In genomic region chr9:8459084-8459571, GRCm38 (mm10) we compare ENCODE assay signal across 28 mouse cellular contexts.
DNase-seq lines count a peak whose midpoint lies in the region; ATAC-seq lines count a peak whose summit lies in the region.
"Had no signal": no experiment of that assay in that cellular context is flagged by ENCODE, and none has a peak within 500 bp of the region (broad histone marks: within the 10 kb centered on the region; RNA-seq: fewer than 3 reads in every experiment).

No protein-coding gene starts in this region.

- no peaks in the 10 kb centered on the region for H3K36me3 ChIP-seq in midbrain, embryonic 11.5 days (ENCODE audit: control insufficient read depth, insufficient read depth, low read length)
- no peaks in the 10 kb centered on the region for H3K36me3 ChIP-seq in midbrain, embryonic 10.5 days
- no peaks in the 10 kb centered on the region for H3K36me3 ChIP-seq in forebrain, embryonic 13.5 days (ENCODE audit: poor library complexity, severe bottlenecking)
- no peaks in the 10 kb centered on the region for H3K36me3 ChIP-seq in midbrain, embryonic 14.5 days (ENCODE audit: control insufficient read depth, insufficient read depth, low read length)
- H3K36me3 ChIP-seq: embryonic facial prominence, embryonic 15.5 days; G1E; intestine, embryonic 15.5 days; neural tube, embryonic 13.5 days had no signal

- no peak for ATAC-seq in midbrain, embryonic 11.5 days (ENCODE audit: low FRiP score)
- ATAC-seq in forebrain, embryonic 13.5 days = 0 out of 2 replicates have a peak, but pooled peaks have one; percentile 51
- peak; percentile 54 for ATAC-seq in midbrain, embryonic 14.5 days (ENCODE audit: low FRiP score, low TSS enrichment)
- ATAC-seq: hindbrain, postnatal 0 days; intestine, embryonic 15.5 days had no signal

- no peak overlapping the region for H3K4me2 ChIP-seq in midbrain, embryonic 11.5 days
- no peak overlapping the region for H3K4me2 ChIP-seq in forebrain, embryonic 13.5 days
- no peak overlapping the region for H3K4me2 ChIP-seq in midbrain, embryonic 14.5 days (ENCODE audit: low read length)
- H3K4me2 ChIP-seq: embryonic facial prominence, embryonic 15.5 days; heart, embryonic 11.5 days; intestine, embryonic 15.5 days; lung, embryonic 14.5 days; neural tube, embryonic 13.5 days had no signal

- DNase-seq in midbrain, embryonic 11.5 days (ENCODE audit: low spot score, missing footprints) = peak; percentile 59
- DNase-seq in midbrain, embryonic 10.5 days (ENCODE audit: low spot score) = no peak
- peak; percentile 87 for DNase-seq in R1 (ENCODE audit: low read depth, low spot score)
- no peak for DNase-seq in midbrain, embryonic 14.5 days
- no peak for DNase-seq in lung, adult 18-20 months
- DNase-seq in cerebellum, postnatal 14 days = no peak
- no peak for DNase-seq in heart, postnatal 4 days
- DNase-seq: adrenal gland, postnatal 14 days; B cell, adult 2 months; cerebellum, adult 11-12 months; cerebellum, adult 9-11 months; gastrocnemius, adult 2 months; gastrocnemius, postnatal 36 days; heart, adult 18-20 months; heart, postnatal 36 days; kidney, adult 2 months; kidney, postnatal 4 days; liver; lung, embryonic 14.5 days; right cerebral cortex, postnatal 14 days had no signal

- H3K9ac ChIP-seq in midbrain, embryonic 11.5 days (ENCODE audit: low read length) = no peak overlapping the region
- no peak overlapping the region for H3K9ac ChIP-seq in forebrain, embryonic 13.5 days
- no peak overlapping the region for H3K9ac ChIP-seq in midbrain, embryonic 14.5 days (replicated peaks; ENCODE audit: low read length)
- H3K9ac ChIP-seq: embryonic facial prominence, embryonic 15.5 days; intestine, embryonic 15.5 days; liver, embryonic 14.5 days; lung, embryonic 14.5 days; neural tube, embryonic 13.5 days had no signal

- no peak overlapping the region for H3K4me3 ChIP-seq in midbrain, embryonic 11.5 days (ENCODE audit: low read depth, low read length)
- no peak overlapping the region for H3K4me3 ChIP-seq in midbrain, embryonic 10.5 days
- no peak overlapping the region for H3K4me3 ChIP-seq in forebrain, embryonic 13.5 days
- H3K4me3 ChIP-seq in midbrain, embryonic 14.5 days (replicated peaks; ENCODE audit: low read depth, low read length) = no peak overlapping the region
- H3K4me3 ChIP-seq: embryonic facial prominence, embryonic 15.5 days; gastrocnemius, adult 2 months; intestine, embryonic 15.5 days; neural tube, embryonic 13.5 days had no signal

- WGBS in midbrain, embryonic 11.5 days = 13% methylated on average over 1 of the region's 1 CpGs
- WGBS in midbrain, embryonic 10.5 days = 3% methylated on average over 1 of the region's 1 CpGs
- WGBS in forebrain, embryonic 13.5 days = 0% methylated on average over 1 of the region's 1 CpGs
- 6% methylated on average over 1 of the region's 1 CpGs for WGBS in midbrain, embryonic 14.5 days

- no peak overlapping the region for H3K27ac ChIP-seq in midbrain, embryonic 11.5 days (ENCODE audit: low read depth, low read length)
- H3K27ac ChIP-seq in midbrain, embryonic 10.5 days (replicated peaks) = no peak overlapping the region
- H3K27ac ChIP-seq in forebrain, embryonic 13.5 days = no peak overlapping the region
- no peak overlapping the region for H3K27ac ChIP-seq in midbrain, embryonic 14.5 days (replicated peaks; ENCODE audit: low read depth, low read length)
- H3K27ac ChIP-seq: embryonic facial prominence, embryonic 15.5 days; gastrocnemius, adult 2 months; hindbrain, postnatal 0 days; intestine, embryonic 15.5 days; liver, embryonic 14.5 days; neural tube, embryonic 13.5 days had no signal

- H3K4me1 ChIP-seq in midbrain, embryonic 11.5 days (ENCODE audit: control insufficient read depth, insufficient read depth, low read length) = no peaks in the 10 kb centered on the region
- H3K4me1 ChIP-seq in midbrain, embryonic 10.5 days = no peaks in the 10 kb centered on the region
- H3K4me1 ChIP-seq in forebrain, embryonic 13.5 days = peaks cover 3% of the 10 kb centered on the region; the same call in 1 of the 2 replicates
- no peaks in the 10 kb centered on the region for H3K4me1 ChIP-seq in midbrain, embryonic 14.5 days (ENCODE audit: control insufficient read depth, insufficient read depth, low read length)
- H3K4me1 ChIP-seq: embryonic facial prominence, embryonic 15.5 days; intestine, embryonic 15.5 days; neural tube, embryonic 13.5 days had no signal

- H3K9me3 ChIP-seq in midbrain, embryonic 11.5 days (ENCODE audit: control insufficient read depth, low read length) = no peaks in the 10 kb centered on the region
- H3K9me3 ChIP-seq in midbrain, embryonic 10.5 days (replicated peaks) = no peaks in the 10 kb centered on the region
- no peaks in the 10 kb centered on the region for H3K9me3 ChIP-seq in forebrain, embryonic 13.5 days (replicated peaks)
- no peaks in the 10 kb centered on the region for H3K9me3 ChIP-seq in midbrain, embryonic 14.5 days (ENCODE audit: control insufficient read depth, low read length)
- H3K9me3 ChIP-seq: embryonic facial prominence, embryonic 15.5 days; G1E; intestine, embryonic 15.5 days; neural tube, embryonic 13.5 days had no signal

- no peaks in the 10 kb centered on the region for H3K27me3 ChIP-seq in midbrain, embryonic 11.5 days (ENCODE audit: control insufficient read depth, insufficient read depth, low read length)
- no peaks in the 10 kb centered on the region for H3K27me3 ChIP-seq in midbrain, embryonic 10.5 days (ENCODE audit: low read depth, poor library complexity, severe bottlenecking)
- H3K27me3 ChIP-seq in forebrain, embryonic 13.5 days = no peaks in the 10 kb centered on the region
- H3K27me3 ChIP-seq in midbrain, embryonic 14.5 days (ENCODE audit: control insufficient read depth, insufficient read depth, low read length) = no peaks in the 10 kb centered on the region
- H3K27me3 ChIP-seq: embryonic facial prominence, embryonic 15.5 days; intestine, embryonic 15.5 days; neural tube, embryonic 13.5 days had no signal

Comparison
In these comparisons a context has a peak if more than half of its experiments do, and no peak if none do; other contexts are left out.
1. DNase-seq: peak in midbrain, embryonic 11.5 days (single experiment) and R1 (single experiment); none in midbrain, embryonic 10.5 days (single experiment), midbrain, embryonic 14.5 days (single experiment), lung, adult 18-20 months (0 of 2), cerebellum, postnatal 14 days (0 of 2) and heart, postnatal 4 days (single experiment).